Mouse (Mus musculus): Measurements from ENCODE around the gene Dna2. TPM values are rescaled to one million over a fixed set of nuclear protein-coding genes. Genes with fewer than 3 reads are reported as not detected.
"Not testable (repeated sequence)": the region's sequence is repeated elsewhere in the genome, so short reads cannot be mapped to it uniquely, and the experiment has no call there.

Gene Dna2
- total RNA-seq (2021): 1 to 10 TPM; 2.2 to 2.9 TPM
- long read RNA-seq, partial matches to known transcripts: 0 of 1 reads
- long read RNA-seq, other reads (novel, unspliced or antisense): 1 of 1 reads

GRCm38 (mm10) chr10:62946738-62947471, at the start of gene Dna2:
TSS of gene Dna2 (plus strand) at chr10:62947026.
- peak; percentile 72 to 83 for DNase-seq (ENCODE audit: low spot score in 2 of 2)

GRCm38 (mm10) chr10:62897437-62897836, 49.4 kb upstream of the Dna2 start:
- no peak for DNase-seq (ENCODE audit: low spot score in 2 of 2)

- DNase-seq (ENCODE audit: low spot score in 2 of 2): no peak
These were observed 48.8 kb upstream of the Dna2 start for GRCm38 (mm10) chr10:62898061-62898460.

DNA sequence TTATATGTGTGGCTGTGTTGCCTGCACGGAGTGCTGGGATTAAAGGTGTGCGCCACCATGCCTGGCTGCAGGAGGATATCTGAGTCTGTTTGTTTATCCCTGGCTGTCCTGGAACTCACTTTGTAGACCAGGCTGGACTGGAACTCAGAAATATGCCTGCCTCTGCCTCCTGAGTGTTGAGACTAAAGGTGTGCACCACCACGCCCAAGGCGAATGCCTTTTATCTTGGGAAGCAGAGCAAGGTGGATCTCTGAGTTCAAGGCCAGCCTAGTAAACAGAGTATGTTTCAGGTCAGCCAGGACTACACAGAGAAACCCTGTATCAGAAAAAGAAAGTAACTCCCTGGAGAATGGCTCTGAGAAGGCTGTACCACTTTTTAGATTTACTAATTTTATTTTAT, 46.7 kb upstream of the Dna2 start:
- DNase-seq (ENCODE audit: low spot score in 2 of 2): no peak

DNA sequence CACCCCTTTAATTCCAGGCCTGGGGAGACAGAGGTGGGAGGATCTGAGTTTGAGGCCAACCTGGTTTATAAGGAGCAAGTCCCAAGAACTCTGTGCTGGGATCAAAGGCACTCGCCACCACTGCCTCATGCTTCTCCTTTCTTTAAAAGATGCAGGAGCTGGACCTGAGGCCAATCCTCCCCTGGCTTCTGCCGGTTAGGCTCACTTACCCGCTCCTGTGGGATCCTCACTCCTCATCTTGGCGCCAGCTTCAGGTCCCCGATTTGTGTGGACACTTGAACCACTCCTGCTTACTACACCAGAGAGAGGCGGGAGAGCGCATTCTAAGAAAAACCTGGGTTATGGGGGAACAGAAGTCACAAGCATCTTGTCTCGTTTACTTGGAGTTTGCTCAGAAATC, 45.0 kb upstream of the Dna2 start:
- DNase-seq (ENCODE audit: low spot score in 2 of 2): no peak

DNA sequence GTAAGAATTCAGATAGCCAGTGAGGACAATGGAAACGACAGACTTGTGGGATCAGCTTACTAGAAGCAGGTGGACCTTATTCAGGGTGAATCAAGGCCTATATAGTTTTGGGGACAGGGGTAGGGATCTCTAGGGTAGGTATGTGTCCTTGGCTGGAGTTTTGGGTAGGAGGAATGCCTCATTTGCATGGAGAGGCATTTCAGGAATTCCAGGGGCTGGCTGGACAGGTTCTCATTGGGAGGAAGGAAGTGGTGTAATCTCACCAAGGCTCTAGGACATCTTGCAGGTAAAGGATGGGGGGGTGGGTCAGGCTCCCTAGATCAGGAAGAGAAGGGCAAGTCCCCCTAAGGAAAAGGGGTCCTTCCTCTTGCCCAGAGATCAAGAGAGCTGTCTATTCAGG, 44.0 kb upstream of the Dna2 start:
- no peak for DNase-seq (ENCODE audit: low spot score in 2 of 2)

DNA sequence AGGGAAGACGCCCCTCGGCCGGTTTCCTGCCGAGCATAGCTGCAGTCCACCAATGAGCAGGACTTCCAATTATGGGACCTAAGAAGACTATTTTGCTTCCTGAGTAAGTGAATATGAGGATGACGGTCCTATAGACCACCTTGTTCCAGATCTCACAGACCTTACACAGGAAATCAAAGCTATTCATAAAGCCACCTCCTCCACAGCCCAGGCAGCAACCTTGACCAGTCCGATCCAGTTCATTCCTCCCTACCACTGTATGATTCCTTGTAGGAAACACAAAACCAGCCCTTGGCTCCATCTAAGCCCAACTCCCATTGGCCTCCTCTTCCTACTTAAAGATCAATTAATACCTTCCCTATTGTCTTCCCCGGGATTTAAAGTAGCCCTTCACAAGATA, 40.5 kb upstream of the Dna2 start:
- DNase-seq (ENCODE audit: low spot score in 2 of 2): no peak

GRCm38 (mm10) chr10:62908896-62909295, 37.9 kb upstream of the Dna2 start, which contains the start of gene Tet1:
TSS of gene Tet1 (minus strand) at chr10:62908996.
- DNase-seq (ENCODE audit: low spot score in 2 of 2): not testable (repeated sequence)

- no peak for DNase-seq (ENCODE audit: low spot score in 2 of 2)
These were observed 35.7 kb upstream of the Dna2 start for GRCm38 (mm10) chr10:62911120-62911519.

- no peak for DNase-seq (ENCODE audit: low spot score in 2 of 2)
These were observed 27.8 kb upstream of the Dna2 start for GRCm38 (mm10) chr10:62918985-62919384.

DNA sequence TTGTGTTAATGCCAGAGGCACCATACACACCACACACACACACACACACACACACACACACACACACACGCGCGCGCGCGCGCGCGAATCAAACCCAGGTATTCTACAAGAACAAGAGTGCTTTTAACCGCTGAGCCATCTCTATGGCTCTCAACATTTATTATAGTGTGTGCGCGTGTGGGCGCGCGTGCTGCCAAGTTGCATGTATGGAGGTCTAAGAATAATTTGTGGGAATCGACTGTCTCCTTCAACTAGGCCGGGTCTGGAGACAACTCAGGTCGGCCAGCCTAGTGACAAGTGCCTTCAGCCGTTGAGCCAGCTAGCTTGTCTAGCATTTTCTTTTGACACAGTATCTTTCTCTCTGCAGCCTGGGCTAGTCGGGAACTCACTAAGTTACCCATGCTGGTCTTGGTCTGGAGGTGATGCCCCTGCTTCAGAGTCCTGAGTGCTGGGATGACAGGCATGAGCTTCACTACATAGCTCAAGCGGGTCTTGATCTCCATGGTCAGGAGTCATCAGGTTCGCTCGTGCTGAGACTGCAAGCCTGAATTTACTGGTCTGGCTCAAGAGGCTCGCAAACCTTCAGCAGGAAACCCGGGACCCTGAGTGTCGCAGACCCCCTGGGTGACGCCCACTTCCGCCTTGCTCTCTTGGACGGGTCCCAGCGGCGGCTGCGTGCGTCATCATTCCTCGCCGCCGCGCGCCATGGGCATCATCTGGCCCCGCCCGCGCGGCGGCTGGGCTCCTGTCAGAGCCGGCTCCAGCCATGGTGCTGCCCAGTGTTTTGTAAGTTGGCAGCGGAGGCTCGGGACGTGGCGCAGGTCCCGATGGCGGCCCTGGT, 26.7 kb upstream of the Dna2 start, which contains the start of gene Slc25a16:
TSS of gene Slc25a16 (plus strand) at position 709 of the 841 bp plus-strand sequence.
- DNase-seq (ENCODE audit: low spot score in 2 of 2): peak; percentile 96 to 98

DNA sequence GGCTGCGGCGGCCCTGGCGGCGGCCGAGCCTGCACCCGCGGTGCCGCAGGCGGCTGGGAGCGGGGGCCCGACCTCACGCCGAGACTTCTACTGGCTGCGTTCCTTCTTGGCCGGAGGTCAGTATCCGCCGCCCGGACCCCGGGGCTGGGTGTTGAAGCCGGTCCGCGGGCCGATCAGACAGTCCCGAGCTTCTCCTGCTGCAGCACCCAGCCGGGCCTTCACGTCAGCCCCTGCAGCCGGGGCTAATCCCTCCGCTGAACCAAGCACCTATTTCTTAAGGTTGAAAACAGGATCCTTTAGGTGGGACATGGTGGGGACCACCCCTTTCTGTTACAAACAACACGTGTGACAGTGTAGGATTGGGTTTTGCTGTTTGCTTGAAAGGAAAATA, 26.1 kb upstream of the Dna2 start:
- no peak for DNase-seq (ENCODE audit: low spot score in 2 of 2)

GRCm38 (mm10) chr10:62924096-62924635, 22.7 kb upstream of the Dna2 start:
- no peak for DNase-seq (ENCODE audit: low spot score in 2 of 2)

- no peak for DNase-seq (ENCODE audit: low spot score in 2 of 2)
These were observed 14.4 kb upstream of the Dna2 start for GRCm38 (mm10) chr10:62932381-62932780.

DNA sequence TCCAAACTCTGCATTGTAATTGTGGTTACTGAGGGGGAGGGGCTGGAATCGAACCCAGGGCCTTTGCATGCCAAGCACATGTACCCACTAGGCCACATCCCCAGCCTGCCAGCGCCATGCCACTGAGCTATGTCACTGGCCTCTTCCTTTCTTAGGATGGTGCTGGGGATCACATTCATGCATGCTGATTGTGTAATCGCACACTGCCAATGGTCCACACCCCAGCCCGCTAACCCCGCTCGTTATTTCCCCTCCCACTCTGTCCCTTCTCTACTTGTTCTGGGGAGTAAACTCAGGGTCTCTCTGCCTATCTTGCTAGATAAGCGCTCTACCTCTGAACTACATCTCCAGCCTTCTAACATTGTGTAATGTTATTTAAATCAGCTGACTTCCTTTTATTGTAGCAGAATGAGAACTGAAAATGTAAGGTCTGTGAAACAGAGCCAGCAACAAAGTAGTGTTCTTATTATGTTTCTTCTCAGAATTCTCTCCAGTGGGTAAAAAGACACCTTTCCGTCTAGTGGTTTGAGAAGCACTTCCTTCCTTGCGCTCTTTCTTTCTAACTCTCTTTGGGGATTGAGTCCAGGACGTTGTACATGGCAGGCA, 1.7 kb upstream of the Dna2 start:
- DNase-seq (ENCODE audit: low spot score in 2 of 2): no peak

- no peak for DNase-seq (ENCODE audit: low spot score in 2 of 2)
These were observed 1.7 kb downstream of the Dna2 start for GRCm38 (mm10) chr10:62948551-62948950.

DNA sequence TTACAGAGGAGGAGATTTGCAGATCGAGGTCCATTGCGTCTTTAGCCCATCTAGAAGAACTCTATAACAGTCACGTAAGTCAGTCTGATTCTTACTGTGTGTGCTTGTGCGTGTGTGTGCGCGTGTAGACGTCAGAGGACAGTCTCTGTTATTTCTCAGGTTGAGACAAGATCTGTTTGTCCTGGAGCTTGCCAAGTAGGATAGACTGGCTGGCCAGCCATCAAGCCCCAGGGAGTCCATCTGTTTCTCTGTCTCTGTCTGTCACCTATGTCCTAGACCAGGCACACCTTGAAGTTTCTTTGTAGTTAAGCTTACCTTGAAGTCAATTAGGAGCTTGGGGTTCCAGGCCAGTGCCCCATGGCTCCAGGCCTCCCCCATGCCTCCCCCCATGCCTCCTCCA, 17.1 kb downstream of the Dna2 start:
- no peak for DNase-seq (ENCODE audit: low spot score in 2 of 2)

- DNase-seq (ENCODE audit: low spot score in 2 of 2): no peak
These were observed 19.0 kb downstream of the Dna2 start for GRCm38 (mm10) chr10:62965796-62966195.

DNA sequence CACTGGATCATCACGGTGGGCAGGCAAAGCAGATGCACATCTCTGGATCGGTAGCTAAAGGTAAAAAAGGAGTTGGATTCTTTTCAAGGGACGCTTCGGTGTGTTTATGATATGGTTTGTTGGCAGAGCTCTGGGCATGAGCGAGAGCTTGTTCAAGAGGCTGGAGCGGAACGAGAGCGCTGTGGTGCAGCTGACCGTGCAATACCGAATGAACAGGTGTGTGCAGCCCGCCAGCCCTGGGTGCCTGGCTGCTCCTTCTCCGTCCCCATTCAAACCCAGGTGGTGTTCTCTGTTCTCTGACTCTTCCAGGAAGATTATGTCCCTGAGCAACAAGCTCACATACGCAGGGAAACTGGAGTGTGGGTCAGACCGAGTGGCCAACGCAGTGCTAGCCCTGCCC, 19.5 kb downstream of the Dna2 start:
- no peak for DNase-seq (ENCODE audit: low spot score in 2 of 2)

GRCm38 (mm10) chr10:62971821-62972220, 25.0 kb downstream of the Dna2 start:
- DNase-seq (ENCODE audit: low spot score in 2 of 2): peak in 1 of 2 experiments; percentile 12

GRCm38 (mm10) chr10:62979667-62980038, 32.8 kb downstream of the Dna2 start:
- DNase-seq (ENCODE audit: low spot score in 2 of 2): no peak

All from layer of hippocampus, postnatal 10 days (tissue).